Mouse (Mus musculus): ENCODE measurements around the gene Suv39h1. TPM values are rescaled to one million over a fixed set of nuclear protein-coding genes. Genes with fewer than 3 reads are reported as not detected.
"Not testable (repeated sequence)": the region's sequence is repeated elsewhere in the genome, so short reads cannot be mapped to it uniquely, and the experiment has no call there.

Suv39h1 gene
- total RNA-seq, 1 experiment = 42.6 TPM

- TF ChIP-seq HCFC1 (IDR thresholded peaks at IDR 0.05; ENCODE audit: borderline replicate concordance, insufficient read depth, low read length) (no peak), MAFK (IDR thresholded peaks at IDR 0.05; ENCODE audit: insufficient read depth, low read depth, low read length) (no peak), CHD2 (IDR thresholded peaks at IDR 0.05; ENCODE audit: low read depth, low read length) (no peak), ZC3H11A (IDR thresholded peaks at IDR 0.05; ENCODE audit: borderline replicate concordance, low read depth, low read length) (no peak), ZNF384 (IDR thresholded peaks at IDR 0.05; ENCODE audit: low read depth, low read length) (no peak)
- no peak within 1 kb of the TSS for H3K27ac ChIP-seq (ENCODE audit: insufficient read depth, low read depth, low read length, poor library complexity, severe bottlenecking)
Observed at GRCm38 (mm10) chrX:8018286-8018685, 56.3 kb downstream of the Suv39h1 start, which contains the start of gene Glod5. Gene Glod5 (minus strand): TSS chrX:8018492.

GRCm38 (mm10) chrX:8017142-8017541 lies 57.4 kb downstream of the Suv39h1 start:
- in situ Hi-C loops (cut with MboI; ENCODE audit: low sequenced_read_pairs in 2 of 2, unreplicated experiment in 2 of 2) = loop anchor here in 1 of 2 experiments (10.0 kb wide), 1 partner anchor 92 kb away; the partner anchor contains the start of gene Eras
- Histone ChIP-seq H3K27ac (ENCODE audit: insufficient read depth, low read depth, low read length, poor library complexity, severe bottlenecking) (no peak overlapping the region), H3K9ac (ENCODE audit: insufficient read depth, low read depth, low read length, poor library complexity, severe bottlenecking) (no peak overlapping the region), H3K4me1 (ENCODE audit: control insufficient read depth in 2 of 2, insufficient read depth in 2 of 2, low read length in 2 of 2, poor library complexity in 1 of 2) (peaks cover 3 to 5% of the 10 kb centered on the region in 2 experiments; a peak in 2 of 4 replicates), H3K36me3 (ENCODE audit: control insufficient read depth, insufficient read depth, low read length, poor library complexity, severe bottlenecking) (no peaks in the 10 kb centered on the region), H3K9me3 (ENCODE audit: control insufficient read depth, insufficient read depth, low read depth, low read length) (no peaks in the 10 kb centered on the region), H3K4me3 (ENCODE audit: insufficient read depth in 1 of 2, low read depth in 1 of 2, low read length in 2 of 2, poor library complexity in 1 of 2, severe bottlenecking in 1 of 2) (no peak overlapping the region)
- no peak for DNase-seq (ENCODE audit: low read depth, low spot score)
- TF ChIP-seq ZNF384 (IDR thresholded peaks at IDR 0.05; ENCODE audit: low read depth, low read length) (no peak), ZC3H11A (IDR thresholded peaks at IDR 0.05; ENCODE audit: borderline replicate concordance, low read depth, low read length) (peak; percentile 57; the same call in 1 of the 2 replicates)

More at GRCm38 (mm10) chrX:8018286-8018685, 56.3 kb downstream of the Suv39h1 start, which contains the start of gene Glod5:
- no peak within 1 kb of the TSS for H3K9ac ChIP-seq (ENCODE audit: insufficient read depth, low read depth, low read length, poor library complexity, severe bottlenecking)
- no peak for DNase-seq (ENCODE audit: low read depth, low spot score)
- no peaks in the 10 kb centered on the region for H3K9me3 ChIP-seq (ENCODE audit: control insufficient read depth, insufficient read depth, low read depth, low read length)
- H3K4me1 ChIP-seq (ENCODE audit: control insufficient read depth in 2 of 2, insufficient read depth in 2 of 2, low read length in 2 of 2, poor library complexity in 1 of 2) = peaks cover 2 to 3% of the 10 kb centered on the region in 2 experiments; a peak in 1 of 4 replicates
- H3K4me3 ChIP-seq (ENCODE audit: insufficient read depth in 1 of 2, low read depth in 1 of 2, low read length in 2 of 2, poor library complexity in 1 of 2, severe bottlenecking in 1 of 2) = no peak within 1 kb of the TSS
- in situ Hi-C loops (cut with MboI; ENCODE audit: low sequenced_read_pairs in 2 of 2, unreplicated experiment in 2 of 2) = loop anchor here in 1 of 2 experiments (10.0 kb wide), 1 partner anchor 93 kb away; the partner anchor contains the start of gene Eras
- H3K36me3 ChIP-seq (ENCODE audit: control insufficient read depth, insufficient read depth, low read length, poor library complexity, severe bottlenecking) = no peaks in the 10 kb centered on the region

GRCm38 (mm10) chrX:8015675-8016074 lies 58.9 kb downstream of the Suv39h1 start:
- H3K27ac ChIP-seq (ENCODE audit: insufficient read depth, low read depth, low read length, poor library complexity, severe bottlenecking); DNase-seq (ENCODE audit: low read depth, low spot score); H3K4me3 ChIP-seq (ENCODE audit: insufficient read depth in 1 of 2, low read depth in 1 of 2, low read length in 2 of 2, poor library complexity in 1 of 2, severe bottlenecking in 1 of 2); H3K36me3 ChIP-seq (ENCODE audit: control insufficient read depth, insufficient read depth, low read length, poor library complexity, severe bottlenecking); H3K9me3 ChIP-seq (ENCODE audit: control insufficient read depth, insufficient read depth, low read depth, low read length); H3K9ac ChIP-seq (ENCODE audit: insufficient read depth, low read depth, low read length, poor library complexity, severe bottlenecking); H3K4me1 ChIP-seq (ENCODE audit: control insufficient read depth in 2 of 2, insufficient read depth in 2 of 2, low read length in 2 of 2, poor library complexity in 1 of 2): not testable (repeated sequence)
- in situ Hi-C loops (cut with MboI; ENCODE audit: low sequenced_read_pairs in 2 of 2, unreplicated experiment in 2 of 2) = loop anchor here in 1 of 2 experiments (10.0 kb wide), 1 partner anchor 91 kb away; the partner anchor contains the start of gene Eras

GRCm38 (mm10) chrX:8013569-8014314 lies 60.8 kb downstream of the Suv39h1 start:
- peaks cover 5% of the 10 kb centered on the region in 2 experiments; a peak in 2 of 4 replicates for H3K4me1 ChIP-seq (ENCODE audit: control insufficient read depth in 2 of 2, insufficient read depth in 2 of 2, low read length in 2 of 2, poor library complexity in 1 of 2)
- H3K4me3 ChIP-seq (ENCODE audit: insufficient read depth in 1 of 2, low read depth in 1 of 2, low read length in 2 of 2, poor library complexity in 1 of 2, severe bottlenecking in 1 of 2) = peak overlapping the region in 1 of 2 experiments; percentile 30; a peak in 2 of 4 replicates
- no peak overlapping the region for H3K9ac ChIP-seq (ENCODE audit: insufficient read depth, low read depth, low read length, poor library complexity, severe bottlenecking)
- H3K9me3 ChIP-seq (ENCODE audit: control insufficient read depth, insufficient read depth, low read depth, low read length) = no peaks in the 10 kb centered on the region
- DNase-seq (ENCODE audit: low read depth, low spot score) = no peak
- no peaks in the 10 kb centered on the region for H3K36me3 ChIP-seq (ENCODE audit: control insufficient read depth, insufficient read depth, low read length, poor library complexity, severe bottlenecking)
- in situ Hi-C loops (cut with MboI; ENCODE audit: low sequenced_read_pairs in 2 of 2, unreplicated experiment in 2 of 2) = loop anchor here (5.0 to 10.0 kb wide), 2 partner anchors 89 to 91 kb away; partner anchors contain the start of gene Eras (in 1 of the 2)
- TF ChIP-seq MAFK (IDR thresholded peaks at IDR 0.05; ENCODE audit: insufficient read depth, low read depth, low read length) (no peak), ZNF384 (IDR thresholded peaks at IDR 0.05; ENCODE audit: low read depth, low read length) (0 out of 2 replicates have a peak, but pooled peaks have one; percentile 66), CHD2 (IDR thresholded peaks at IDR 0.05; ENCODE audit: low read depth, low read length) (peak; percentile 26; the same call in 1 of the 2 replicates)
- H3K27ac ChIP-seq (ENCODE audit: insufficient read depth, low read depth, low read length, poor library complexity, severe bottlenecking) = peak overlapping the region; percentile 98
